Mouse (Mus musculus): ENCODE data around the gene Arcn1. TPM values are rescaled to one million over a fixed set of nuclear protein-coding genes. Genes with fewer than 3 reads are reported as not detected.

Gene Arcn1
- polyA plus RNA-seq, 1 experiment from 2014 or later, result 139 TPM

DNA sequence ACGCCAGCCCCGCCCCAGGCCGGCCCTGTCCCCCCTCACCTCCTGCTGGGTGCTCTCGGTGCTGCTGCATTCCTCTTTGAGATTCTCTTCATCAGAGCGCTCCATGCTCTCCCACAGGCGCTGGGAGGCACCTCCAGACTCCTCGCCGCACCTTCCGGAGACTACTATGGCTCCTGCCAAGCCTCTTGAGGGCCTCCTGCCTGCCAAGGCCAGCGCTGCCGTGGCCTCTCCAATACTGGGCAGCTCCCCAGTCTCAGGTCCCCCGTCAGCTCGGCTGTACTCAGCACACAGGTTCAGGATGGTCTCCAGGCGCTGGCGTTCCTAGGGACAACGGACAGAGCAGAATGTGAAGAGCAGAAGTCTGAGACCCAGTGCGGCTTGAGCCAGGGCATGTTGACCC is 56.0 kb downstream of the Arcn1 start:
- H3K36me3 ChIP-seq (ENCODE audit: control insufficient read depth, insufficient read depth, low read length), result peaks cover 22% of the 10 kb centered on the region

GRCm38 (mm10) chr9:44710213-44710612 is 57.4 kb downstream of the Arcn1 start:
- WGBS (ENCODE audit: insufficient replicate concordance), result 81% methylated on average over 5 of the region's 5 CpGs
- H3K9me3 ChIP-seq (replicated peaks; ENCODE audit: control insufficient read depth, low read length), result no peaks in the 10 kb centered on the region
- H3K4me3 ChIP-seq (ENCODE audit: low read depth, low read length), result no peak overlapping the region
- no peak overlapping the region for H3K9ac ChIP-seq (ENCODE audit: low read depth, low read length)
- no peak overlapping the region for H3K27ac ChIP-seq (ENCODE audit: low read depth, low read length)
- no peak overlapping the region for H3K4me2 ChIP-seq
- ATAC-seq (replicated peaks; ENCODE audit: insufficient number of reproducible peaks, low FRiP score, low TSS enrichment), result no peak
- H3K36me3 ChIP-seq (ENCODE audit: control insufficient read depth, insufficient read depth, low read length), result peaks cover 10% of the 10 kb centered on the region
- no peaks in the 10 kb centered on the region; the same call in 1 of the 2 replicates for H3K27me3 ChIP-seq (ENCODE audit: control insufficient read depth, insufficient read depth, low read length)
- H3K4me1 ChIP-seq (ENCODE audit: control insufficient read depth, insufficient read depth, low read length), result peaks cover 16% of the 10 kb centered on the region

More for the DNA sequence above, 56.0 kb downstream of the Arcn1 start:
- H3K27ac ChIP-seq (ENCODE audit: low read depth, low read length), result no peak overlapping the region
- 55% methylated on average over 17 of the region's 17 CpGs for WGBS (ENCODE audit: insufficient replicate concordance)
- no peak for ATAC-seq (replicated peaks; ENCODE audit: insufficient number of reproducible peaks, low FRiP score, low TSS enrichment)
- H3K4me3 ChIP-seq (ENCODE audit: low read depth, low read length), result no peak overlapping the region
- no peak overlapping the region for H3K4me2 ChIP-seq
- no peak overlapping the region for H3K9ac ChIP-seq (ENCODE audit: low read depth, low read length)
- no peaks in the 10 kb centered on the region for H3K9me3 ChIP-seq (replicated peaks; ENCODE audit: control insufficient read depth, low read length)
- no peaks in the 10 kb centered on the region; the same call in 1 of the 2 replicates for H3K27me3 ChIP-seq (ENCODE audit: control insufficient read depth, insufficient read depth, low read length)
- peaks cover 16% of the 10 kb centered on the region for H3K4me1 ChIP-seq (ENCODE audit: control insufficient read depth, insufficient read depth, low read length)

DNA sequence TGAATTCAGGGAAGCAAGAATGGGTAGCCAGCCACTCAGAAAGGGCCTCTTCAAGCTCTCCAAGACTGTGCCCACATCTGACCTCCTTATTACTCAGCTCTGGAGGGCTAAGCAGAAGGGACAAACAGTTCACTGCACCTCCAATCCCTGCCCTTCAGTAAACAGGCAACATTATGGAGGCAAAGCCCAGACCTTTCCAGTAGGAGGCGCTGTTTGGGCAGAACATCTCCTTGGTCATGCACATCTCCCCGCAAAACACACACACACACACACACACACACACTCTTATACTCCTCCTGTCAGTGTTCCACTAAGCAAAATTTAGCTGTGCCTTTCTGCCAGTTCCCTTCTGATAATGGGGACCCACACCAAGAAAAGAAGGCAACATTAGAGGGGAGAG is 58.0 kb downstream of the Arcn1 start:
- WGBS (ENCODE audit: insufficient replicate concordance), result 34% methylated on average over 2 of the region's 2 CpGs
- no peak overlapping the region for H3K4me3 ChIP-seq (ENCODE audit: low read depth, low read length)
- H3K27ac ChIP-seq (ENCODE audit: low read depth, low read length), result no peak overlapping the region
- no peak overlapping the region for H3K4me2 ChIP-seq
- H3K36me3 ChIP-seq (ENCODE audit: control insufficient read depth, insufficient read depth, low read length), result peaks cover 8% of the 10 kb centered on the region
- H3K27me3 ChIP-seq (ENCODE audit: control insufficient read depth, insufficient read depth, low read length), result no peaks in the 10 kb centered on the region; the same call in 1 of the 2 replicates
- ATAC-seq (replicated peaks; ENCODE audit: insufficient number of reproducible peaks, low FRiP score, low TSS enrichment), result no peak
- no peaks in the 10 kb centered on the region for H3K9me3 ChIP-seq (replicated peaks; ENCODE audit: control insufficient read depth, low read length)
- no peak overlapping the region for H3K9ac ChIP-seq (ENCODE audit: low read depth, low read length)
- peaks cover 16% of the 10 kb centered on the region for H3K4me1 ChIP-seq (ENCODE audit: control insufficient read depth, insufficient read depth, low read length)

- Histone ChIP-seq H3K4me2 (peak overlapping the region; percentile 75), H3K27me3 (ENCODE audit: control insufficient read depth, insufficient read depth, low read length) (no peaks in the 10 kb centered on the region; the same call in 1 of the 2 replicates), H3K4me3 (ENCODE audit: low read depth, low read length) (peak overlapping the region; percentile 47), H3K27ac (ENCODE audit: low read depth, low read length) (peak overlapping the region; percentile 31; the same call in 1 of the 2 replicates), H3K9me3 (replicated peaks; ENCODE audit: control insufficient read depth, low read length) (no peaks in the 10 kb centered on the region), H3K9ac (ENCODE audit: low read depth, low read length) (peak overlapping the region; percentile 46), H3K36me3 (ENCODE audit: control insufficient read depth, insufficient read depth, low read length) (peaks cover 10% of the 10 kb centered on the region), H3K4me1 (ENCODE audit: control insufficient read depth, insufficient read depth, low read length) (peaks cover 16% of the 10 kb centered on the region)
- no peak for ATAC-seq (replicated peaks; ENCODE audit: insufficient number of reproducible peaks, low FRiP score, low TSS enrichment)
- 17% methylated on average over 6 of the region's 6 CpGs for WGBS (ENCODE audit: insufficient replicate concordance)
Measured at GRCm38 (mm10) chr9:44708925-44709324, 58.7 kb downstream of the Arcn1 start.

DNA sequence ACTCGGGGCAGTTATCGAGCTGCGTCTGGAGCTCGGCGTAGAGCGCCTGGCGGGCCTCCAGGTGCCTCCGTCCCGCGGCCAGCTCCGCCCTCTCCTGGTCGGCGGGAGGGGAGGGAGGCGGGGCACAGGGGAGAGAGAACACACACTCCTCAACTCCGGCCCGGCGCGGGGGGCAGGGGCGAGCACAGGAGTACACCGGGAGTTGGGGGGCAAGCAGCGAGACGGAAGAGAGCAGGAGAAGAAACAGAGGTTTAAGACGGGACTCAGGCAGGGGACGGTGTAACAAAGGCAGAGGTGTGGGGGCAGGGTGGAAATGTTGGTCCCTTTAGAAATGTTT is 59.2 kb downstream of the Arcn1 start:
- 3% methylated on average over 24 of the region's 24 CpGs for WGBS (ENCODE audit: insufficient replicate concordance)
- no peaks in the 10 kb centered on the region for H3K9me3 ChIP-seq (replicated peaks; ENCODE audit: control insufficient read depth, low read length)
- H3K4me2 ChIP-seq, result peak overlapping the region; percentile 75
- H3K36me3 ChIP-seq (ENCODE audit: control insufficient read depth, insufficient read depth, low read length), result peaks cover 10% of the 10 kb centered on the region
- H3K4me3 ChIP-seq (ENCODE audit: low read depth, low read length), result peak overlapping the region; percentile 47
- H3K4me1 ChIP-seq (ENCODE audit: control insufficient read depth, insufficient read depth, low read length), result peaks cover 16% of the 10 kb centered on the region
- peak overlapping the region; percentile 31; the same call in 1 of the 2 replicates for H3K27ac ChIP-seq (ENCODE audit: low read depth, low read length)
- H3K27me3 ChIP-seq (ENCODE audit: control insufficient read depth, insufficient read depth, low read length), result no peaks in the 10 kb centered on the region; the same call in 1 of the 2 replicates
- peak overlapping the region; percentile 46 for H3K9ac ChIP-seq (ENCODE audit: low read depth, low read length)
- peak; percentile 64 for ATAC-seq (replicated peaks; ENCODE audit: insufficient number of reproducible peaks, low FRiP score, low TSS enrichment)

DNA sequence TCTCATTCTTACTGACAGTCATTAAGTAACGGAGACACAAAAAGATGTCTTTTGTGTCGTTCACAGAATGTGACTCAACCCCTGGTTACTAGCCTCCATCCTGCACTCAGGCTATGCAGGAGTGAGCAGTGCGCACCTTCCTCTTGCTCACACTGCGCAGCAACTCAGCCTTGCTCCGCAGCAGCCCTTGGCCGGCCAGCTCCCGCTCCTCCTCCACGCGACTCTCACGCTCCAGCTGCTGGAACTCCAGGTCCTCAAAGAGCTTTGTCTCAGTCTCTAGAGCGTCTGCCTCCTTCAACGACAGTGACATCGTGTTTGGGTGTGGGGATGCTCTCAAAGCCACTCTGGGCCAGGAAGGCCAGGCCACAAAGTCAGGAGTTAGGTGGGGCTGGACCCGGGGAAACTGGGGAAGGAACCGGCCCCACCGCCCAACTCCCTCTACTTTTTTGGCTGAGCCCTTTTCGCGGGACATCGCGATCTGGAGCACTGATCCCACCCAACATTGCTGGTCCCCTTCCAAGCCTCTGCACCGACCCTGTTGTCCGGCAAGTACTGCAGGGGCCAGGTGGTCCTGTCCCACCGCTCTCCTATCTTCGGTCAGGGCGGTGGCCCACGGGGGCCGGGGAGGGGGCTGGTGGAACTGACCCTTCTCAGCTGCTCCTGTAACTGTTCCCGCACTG is 59.8 kb downstream of the Arcn1 start:
- no peaks in the 10 kb centered on the region for H3K9me3 ChIP-seq (replicated peaks; ENCODE audit: control insufficient read depth, low read length)
- peaks cover 10% of the 10 kb centered on the region for H3K36me3 ChIP-seq (ENCODE audit: control insufficient read depth, insufficient read depth, low read length)
- peak overlapping the region; percentile 47 for H3K4me3 ChIP-seq (ENCODE audit: low read depth, low read length)
- H3K4me1 ChIP-seq (ENCODE audit: control insufficient read depth, insufficient read depth, low read length), result peaks cover 16% of the 10 kb centered on the region
- H3K9ac ChIP-seq (ENCODE audit: low read depth, low read length), result peak overlapping the region; percentile 46
- 27% methylated on average over 28 of the region's 28 CpGs for WGBS (ENCODE audit: insufficient replicate concordance)
- H3K27me3 ChIP-seq (ENCODE audit: control insufficient read depth, insufficient read depth, low read length), result no peaks in the 10 kb centered on the region; the same call in 1 of the 2 replicates
- no peak overlapping the region for H3K27ac ChIP-seq (ENCODE audit: low read depth, low read length)
- peak overlapping the region; percentile 75 for H3K4me2 ChIP-seq
- ATAC-seq (replicated peaks; ENCODE audit: insufficient number of reproducible peaks, low FRiP score, low TSS enrichment), result no peak

GRCm38 (mm10) chr9:44699730-44700129 is 67.9 kb downstream of the Arcn1 start:
- H3K27me3 ChIP-seq (ENCODE audit: control insufficient read depth, insufficient read depth, low read length), result no peaks in the 10 kb centered on the region
- H3K4me1 ChIP-seq (ENCODE audit: control insufficient read depth, insufficient read depth, low read length), result no peaks in the 10 kb centered on the region
- H3K4me3 ChIP-seq (ENCODE audit: low read depth, low read length), result no peak overlapping the region
- no peak overlapping the region for H3K4me2 ChIP-seq
- no peak overlapping the region for H3K9ac ChIP-seq (ENCODE audit: low read depth, low read length)
- ATAC-seq (replicated peaks; ENCODE audit: insufficient number of reproducible peaks, low FRiP score, low TSS enrichment), result no peak
- peaks cover 34% of the 10 kb centered on the region for H3K36me3 ChIP-seq (ENCODE audit: control insufficient read depth, insufficient read depth, low read length)
- no peaks in the 10 kb centered on the region for H3K9me3 ChIP-seq (replicated peaks; ENCODE audit: control insufficient read depth, low read length)
- WGBS (ENCODE audit: insufficient replicate concordance), result 78% methylated on average over 5 of the region's 5 CpGs
- H3K27ac ChIP-seq (ENCODE audit: low read depth, low read length), result no peak overlapping the region

- Histone ChIP-seq H3K27me3 (ENCODE audit: control insufficient read depth, insufficient read depth, low read length) (no peaks in the 10 kb centered on the region), H3K4me3 (ENCODE audit: low read depth, low read length) (no peak overlapping the region), H3K4me2 (no peak overlapping the region), H3K9me3 (replicated peaks; ENCODE audit: control insufficient read depth, low read length) (no peaks in the 10 kb centered on the region), H3K27ac (ENCODE audit: low read depth, low read length) (no peak overlapping the region), H3K36me3 (ENCODE audit: control insufficient read depth, insufficient read depth, low read length) (peaks cover 30% of the 10 kb centered on the region), H3K9ac (ENCODE audit: low read depth, low read length) (no peak overlapping the region), H3K4me1 (ENCODE audit: control insufficient read depth, insufficient read depth, low read length) (no peaks in the 10 kb centered on the region)
- 79% methylated on average over 10 of the region's 10 CpGs for WGBS (ENCODE audit: insufficient replicate concordance)
- no peak for ATAC-seq (replicated peaks; ENCODE audit: insufficient number of reproducible peaks, low FRiP score, low TSS enrichment)
Measured at GRCm38 (mm10) chr9:44699196-44699595, 68.4 kb downstream of the Arcn1 start.

GRCm38 (mm10) chr9:44697866-44698265 is 69.8 kb downstream of the Arcn1 start:
- H3K4me1 ChIP-seq (ENCODE audit: control insufficient read depth, insufficient read depth, low read length), result no peaks in the 10 kb centered on the region
- H3K27ac ChIP-seq (ENCODE audit: low read depth, low read length), result no peak overlapping the region
- H3K9me3 ChIP-seq (replicated peaks; ENCODE audit: control insufficient read depth, low read length), result no peaks in the 10 kb centered on the region
- H3K9ac ChIP-seq (ENCODE audit: low read depth, low read length), result no peak overlapping the region
- H3K4me3 ChIP-seq (ENCODE audit: low read depth, low read length), result no peak overlapping the region
- no peak for ATAC-seq (replicated peaks; ENCODE audit: insufficient number of reproducible peaks, low FRiP score, low TSS enrichment)
- H3K4me2 ChIP-seq, result no peak overlapping the region
- WGBS (ENCODE audit: insufficient replicate concordance), result 90% methylated on average over 16 of the region's 16 CpGs
- H3K27me3 ChIP-seq (ENCODE audit: control insufficient read depth, insufficient read depth, low read length), result no peaks in the 10 kb centered on the region
- peaks cover 42% of the 10 kb centered on the region for H3K36me3 ChIP-seq (ENCODE audit: control insufficient read depth, insufficient read depth, low read length)
